Mouse (Mus musculus) E14TG2a.4 (cell line): ENCODE results near the gene Ppa1.

Experiments
- CTCF ChIP-seq: conservative IDR thresholded peaks from 2 replicates; pipeline ENCODE4 v1.5.1; 2014; ENCODE audit warnings: low read length
- NANOG ChIP-seq: IDR thresholded peaks from 2 replicates; pipeline ENCODE4 v1.6.1; 2014; ENCODE audit warnings: borderline replicate concordance, low read length, mixed read lengths
- POU5F1 ChIP-seq: IDR thresholded peaks from 2 replicates; pipeline ENCODE4 v1.6.1; 2014; ENCODE audit warnings: low read length, borderline replicate concordance

DNA sequence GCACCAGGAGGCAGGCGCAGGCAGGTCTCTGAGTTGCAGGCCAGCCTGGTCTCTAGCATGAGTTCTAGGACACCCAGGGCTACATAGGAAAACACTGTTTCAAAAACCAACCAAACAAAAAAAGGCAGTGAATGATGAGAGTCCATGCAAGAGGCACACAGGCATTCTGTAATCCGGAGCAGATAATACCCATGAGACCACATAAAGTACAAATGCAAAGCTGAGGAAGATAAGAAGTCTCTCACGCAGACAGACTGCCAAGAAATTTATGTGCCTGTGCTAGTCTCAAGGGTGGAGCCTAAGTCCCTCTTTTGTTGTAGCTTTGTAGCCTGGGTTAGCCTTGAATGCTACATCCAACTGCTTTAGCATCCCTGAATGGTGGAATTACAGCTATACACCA lies 17.3 kb downstream of the Ppa1 start:
- no peak for TF ChIP-seq CTCF
- TF ChIP-seq NANOG, result no peak
- no peak for TF ChIP-seq POU5F1
